In genomic region chr13:93232335-93232734, GRCm38 (mm10) we compare ENCODE assay signal across 24 mouse cellular contexts. TPM values are rescaled to one million over a fixed set of nuclear protein-coding genes. Genes with fewer than 3 reads are reported as not detected.
DNase-seq lines count a peak whose midpoint lies in the region; ATAC-seq lines count a peak whose summit lies in the region.
"Had no signal": no experiment of that assay in that cellular context is flagged by ENCODE, and none has a peak within 500 bp of the region (broad histone marks: within the 10 kb centered on the region; RNA-seq: fewer than 3 reads in every experiment).

No protein-coding gene starts in this region.

- no peaks in the 10 kb centered on the region for H3K27me3 ChIP-seq in liver, embryonic 11.5 days (replicated peaks; ENCODE audit: control insufficient read depth, insufficient read depth, low read length)
- no peaks in the 10 kb centered on the region for H3K27me3 ChIP-seq in liver, embryonic 12.5 days (replicated peaks)
- no peaks in the 10 kb centered on the region for H3K27me3 ChIP-seq in liver, embryonic 13.5 days
- no peaks in the 10 kb centered on the region for H3K27me3 ChIP-seq in liver, embryonic 16.5 days (ENCODE audit: control insufficient read depth, insufficient read depth, low read depth, low read length)
- H3K27me3 ChIP-seq in hindbrain, embryonic 10.5 days (ENCODE audit: insufficient read depth, poor library complexity, severe bottlenecking), result no peaks in the 10 kb centered on the region
- H3K27me3 ChIP-seq: embryonic facial prominence, embryonic 12.5 days; embryonic facial prominence, embryonic 15.5 days; hindbrain, embryonic 13.5 days had no signal

- no peaks in the 10 kb centered on the region for H3K36me3 ChIP-seq in liver, embryonic 11.5 days (ENCODE audit: control insufficient read depth, insufficient read depth, low read length)
- H3K36me3 ChIP-seq in liver, embryonic 12.5 days, result no peaks in the 10 kb centered on the region
- H3K36me3 ChIP-seq in liver, embryonic 13.5 days, result no peaks in the 10 kb centered on the region
- no peaks in the 10 kb centered on the region for H3K36me3 ChIP-seq in liver, embryonic 16.5 days (ENCODE audit: control insufficient read depth, insufficient read depth)
- no peaks in the 10 kb centered on the region for H3K36me3 ChIP-seq in hindbrain, embryonic 10.5 days
- H3K36me3 ChIP-seq: embryonic facial prominence, embryonic 12.5 days; embryonic facial prominence, embryonic 15.5 days; hindbrain, embryonic 13.5 days had no signal

- no peak overlapping the region for H3K27ac ChIP-seq in liver, embryonic 11.5 days (ENCODE audit: low read depth, low read length)
- no peak overlapping the region for H3K27ac ChIP-seq in liver, embryonic 12.5 days
- H3K27ac ChIP-seq in liver, embryonic 13.5 days, result no peak overlapping the region
- no peak overlapping the region; the same call in 1 of the 2 replicates for H3K27ac ChIP-seq in liver, embryonic 16.5 days (ENCODE audit: low read length)
- no peak overlapping the region for H3K27ac ChIP-seq in hindbrain, embryonic 10.5 days
- H3K27ac ChIP-seq: embryonic facial prominence, embryonic 12.5 days; embryonic facial prominence, embryonic 15.5 days; heart, adult 2 months; hindbrain, embryonic 13.5 days had no signal

- no peak overlapping the region for H3K9ac ChIP-seq in liver, embryonic 11.5 days (ENCODE audit: low read depth, low read length)
- no peak overlapping the region for H3K9ac ChIP-seq in liver, embryonic 12.5 days
- no peak overlapping the region for H3K9ac ChIP-seq in liver, embryonic 13.5 days
- no peak overlapping the region for H3K9ac ChIP-seq in liver, embryonic 16.5 days (ENCODE audit: low read depth, low read length)
- H3K9ac ChIP-seq: embryonic facial prominence, embryonic 12.5 days; embryonic facial prominence, embryonic 15.5 days; forebrain, postnatal 0 days; hindbrain, embryonic 13.5 days had no signal

- no peak overlapping the region for H3K4me3 ChIP-seq in liver, embryonic 11.5 days (ENCODE audit: low read depth, low read length)
- no peak overlapping the region for H3K4me3 ChIP-seq in liver, embryonic 12.5 days
- no peak overlapping the region for H3K4me3 ChIP-seq in liver, embryonic 13.5 days (replicated peaks)
- no peak overlapping the region for H3K4me3 ChIP-seq in liver, embryonic 16.5 days (ENCODE audit: low read depth, low read length)
- no peak overlapping the region for H3K4me3 ChIP-seq in hindbrain, embryonic 10.5 days
- H3K4me3 ChIP-seq: embryonic facial prominence, embryonic 12.5 days; embryonic facial prominence, embryonic 15.5 days; heart, adult 2 months; hindbrain, embryonic 13.5 days had no signal

- 69% methylated on average over 7 of the region's 7 CpGs for WGBS in liver, embryonic 11.5 days
- WGBS in liver, embryonic 12.5 days (ENCODE audit: insufficient replicate concordance), result 72% methylated on average over 7 of the region's 7 CpGs
- WGBS in liver, embryonic 13.5 days (ENCODE audit: insufficient replicate concordance), result 59% methylated on average over 7 of the region's 7 CpGs
- 57% methylated on average over 7 of the region's 7 CpGs for WGBS in liver, embryonic 16.5 days (ENCODE audit: insufficient replicate concordance)
- 81% methylated on average over 7 of the region's 7 CpGs for WGBS in hindbrain, embryonic 10.5 days

- H3K9me3 ChIP-seq in liver, embryonic 11.5 days (ENCODE audit: control insufficient read depth, low read length), result no peaks in the 10 kb centered on the region
- no peaks in the 10 kb centered on the region for H3K9me3 ChIP-seq in liver, embryonic 12.5 days (replicated peaks)
- no peaks in the 10 kb centered on the region for H3K9me3 ChIP-seq in liver, embryonic 13.5 days (replicated peaks)
- H3K9me3 ChIP-seq in liver, embryonic 16.5 days (replicated peaks; ENCODE audit: control insufficient read depth, low read length), result no peaks in the 10 kb centered on the region
- H3K9me3 ChIP-seq in hindbrain, embryonic 10.5 days, result no peaks in the 10 kb centered on the region
- H3K9me3 ChIP-seq: embryonic facial prominence, embryonic 12.5 days; embryonic facial prominence, embryonic 15.5 days; hindbrain, embryonic 13.5 days had no signal

- ATAC-seq in liver, embryonic 11.5 days (replicated peaks; ENCODE audit: low FRiP score), result peak; percentile 65; the same call in 1 of the 2 replicates
- no peak; the same call in 1 of the 2 replicates for ATAC-seq in liver, embryonic 12.5 days
- peak; percentile 62 for ATAC-seq in liver, embryonic 13.5 days (ENCODE audit: low read depth)
- peak; percentile 59 for ATAC-seq in liver, embryonic 16.5 days (ENCODE audit: low read depth)
- ATAC-seq: activated CD4-positive, CD25-positive, alpha-beta regulatory T cell, adult 4 months; CD4-positive, CD25-positive, alpha-beta regulatory T cell, adult 4 months; forebrain, embryonic 14.5 days; forebrain, postnatal 0 days; hindbrain, embryonic 16.5 days had no signal

- H3K4me1 ChIP-seq in liver, embryonic 11.5 days (replicated peaks; ENCODE audit: control insufficient read depth, insufficient read depth, low read length), result no peaks in the 10 kb centered on the region
- H3K4me1 ChIP-seq in liver, embryonic 12.5 days, result peaks cover 7% of the 10 kb centered on the region
- H3K4me1 ChIP-seq in liver, embryonic 13.5 days (replicated peaks), result peaks cover 6% of the 10 kb centered on the region
- peaks cover under 1% of the 10 kb centered on the region for H3K4me1 ChIP-seq in liver, embryonic 16.5 days (ENCODE audit: control insufficient read depth, low read depth, low read length)
- H3K4me1 ChIP-seq in hindbrain, embryonic 10.5 days (replicated peaks), result no peaks in the 10 kb centered on the region
- H3K4me1 ChIP-seq: embryonic facial prominence, embryonic 12.5 days; embryonic facial prominence, embryonic 15.5 days; hindbrain, embryonic 13.5 days had no signal

- no peak for DNase-seq in liver, embryonic 11.5 days (ENCODE audit: low spot score)
- DNase-seq in liver, embryonic 13.5 days, result no peak
- no peak for DNase-seq in lung, adult 18-20 months
- DNase-seq in hindbrain, embryonic 10.5 days (ENCODE audit: low spot score), result no peak
- DNase-seq in spleen, adult 12 weeks (ENCODE audit: low spot score), result no peak
- DNase-seq: adrenal gland, adult 8-10 months; adrenal gland, postnatal 25 days; cerebellum, adult 11 months; cerebellum, adult 2 months; cerebellum, adult 9-11 months; cerebellum, postnatal 25 days; forebrain, postnatal 0 days; gastrocnemius, postnatal 25 days; heart, adult 2 months had no signal

- H3K4me2 ChIP-seq in liver, embryonic 11.5 days, result no peak overlapping the region
- H3K4me2 ChIP-seq in liver, embryonic 12.5 days, result no peak overlapping the region
- H3K4me2 ChIP-seq in liver, embryonic 13.5 days, result no peak overlapping the region
- no peak overlapping the region for H3K4me2 ChIP-seq in liver, embryonic 16.5 days (ENCODE audit: low read depth, low read length)
- H3K4me2 ChIP-seq: embryonic facial prominence, embryonic 12.5 days; embryonic facial prominence, embryonic 15.5 days; heart, embryonic 11.5 days; hindbrain, embryonic 13.5 days had no signal

RNA-seq across cellular contexts. Expression of gene Tent2, which starts 40.1 kb away (rescaled TPM):
- 65.8 and 72.2 TPM in 2 replicates for polyA plus RNA-seq in liver, embryonic 11.5 days (2014; fragmentation: Nextera tagmentation; extraction: Ambion mirVana)
- polyA plus RNA-seq in liver, embryonic 12.5 days (2016; fragmentation: Nextera tagmentation; extraction: Ambion mirVana), result 41.1 and 42.5 TPM in 2 replicates
- 32.2 and 41.0 TPM in 2 replicates for polyA plus RNA-seq in liver, embryonic 13.5 days (2015; fragmentation: Nextera tagmentation; extraction: Ambion mirVana)
- polyA plus RNA-seq in liver, embryonic 16.5 days (2015; fragmentation: Nextera tagmentation; extraction: Ambion mirVana), result 30.3 and 30.8 TPM in 2 replicates
- polyA plus RNA-seq in hindbrain, embryonic 10.5 days (2016; fragmentation: Nextera tagmentation; extraction: Ambion mirVana), result 55.5 and 60.5 TPM in 2 replicates
